Mouse (Mus musculus) brain, embryonic 18.5 days (tissue): Measurements from ENCODE around the gene Dnah10.
A peak's percentile ranks its signal among the peaks of the same experiment; 100 is the strongest.

Source experiments
- DNase-seq: peaks from one replicate; pipeline ENCODE4 v3.0.0-alpha.2; 2012; ENCODE audit warnings: low read depth, low spot score

Dnah10 gene

DNA sequence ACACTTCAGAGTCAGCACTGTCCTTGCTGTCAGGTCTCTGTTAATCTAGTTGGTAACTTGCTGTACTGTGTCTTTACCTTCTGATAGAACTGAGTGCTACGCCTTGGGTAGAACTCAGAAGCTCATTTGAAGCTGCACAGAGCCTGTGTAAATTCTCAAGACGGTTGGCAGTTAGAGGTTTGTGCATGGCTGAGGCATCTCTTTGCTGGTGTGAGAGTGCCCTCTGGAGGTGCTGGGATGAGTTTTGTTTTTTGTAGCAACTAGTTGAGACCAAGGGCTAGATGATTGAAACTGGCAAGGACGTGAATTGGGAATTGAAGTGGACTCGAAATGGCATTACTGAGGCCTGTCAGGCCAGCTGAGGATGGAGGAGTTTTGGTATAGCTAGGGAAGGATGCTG, 144.1 kb downstream of the Dnah10 start:
- peak; percentile 34 for DNase-seq

DNA sequence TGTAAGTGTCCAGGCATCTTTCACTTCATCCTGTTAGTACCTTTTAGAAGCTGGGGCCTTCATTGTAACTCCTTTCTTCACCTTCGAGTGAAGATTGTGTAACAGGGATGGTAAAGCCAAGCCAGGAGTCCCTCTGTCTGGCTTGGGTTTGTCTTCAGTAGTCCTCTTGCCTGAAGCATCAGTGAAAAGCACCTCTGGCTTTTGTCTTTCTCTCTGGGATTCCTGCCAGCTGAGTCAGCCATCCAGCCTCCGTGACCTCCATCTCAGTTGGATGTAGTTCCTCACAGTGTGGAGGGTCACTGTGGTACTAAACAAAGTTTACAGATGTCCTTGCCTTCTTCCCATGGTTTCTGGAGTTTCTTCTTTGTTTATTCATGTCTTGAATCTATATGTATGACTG, 147.1 kb downstream of the Dnah10 start:
- DNase-seq: no peak

DNA sequence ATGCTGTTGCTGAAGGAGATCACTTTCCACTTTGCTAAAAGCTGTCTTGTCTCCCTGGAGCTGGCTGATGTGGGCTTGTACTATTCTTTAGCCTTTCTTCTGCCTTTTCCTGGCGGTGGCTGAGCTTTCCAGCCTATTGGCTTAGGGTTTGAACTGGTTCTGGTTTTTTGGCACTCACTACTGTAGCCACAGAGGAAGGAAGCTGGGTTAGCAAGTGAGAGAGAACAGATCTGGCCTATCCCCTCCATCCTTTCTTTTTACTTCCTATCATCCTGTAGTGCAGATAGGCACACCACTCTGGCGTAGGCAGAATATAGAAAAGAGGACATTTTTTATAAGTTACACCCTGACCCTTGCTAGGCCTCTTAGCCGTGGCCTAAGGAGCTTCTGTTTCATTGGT, 148.2 kb downstream of the Dnah10 start:
- no peak for DNase-seq

DNA sequence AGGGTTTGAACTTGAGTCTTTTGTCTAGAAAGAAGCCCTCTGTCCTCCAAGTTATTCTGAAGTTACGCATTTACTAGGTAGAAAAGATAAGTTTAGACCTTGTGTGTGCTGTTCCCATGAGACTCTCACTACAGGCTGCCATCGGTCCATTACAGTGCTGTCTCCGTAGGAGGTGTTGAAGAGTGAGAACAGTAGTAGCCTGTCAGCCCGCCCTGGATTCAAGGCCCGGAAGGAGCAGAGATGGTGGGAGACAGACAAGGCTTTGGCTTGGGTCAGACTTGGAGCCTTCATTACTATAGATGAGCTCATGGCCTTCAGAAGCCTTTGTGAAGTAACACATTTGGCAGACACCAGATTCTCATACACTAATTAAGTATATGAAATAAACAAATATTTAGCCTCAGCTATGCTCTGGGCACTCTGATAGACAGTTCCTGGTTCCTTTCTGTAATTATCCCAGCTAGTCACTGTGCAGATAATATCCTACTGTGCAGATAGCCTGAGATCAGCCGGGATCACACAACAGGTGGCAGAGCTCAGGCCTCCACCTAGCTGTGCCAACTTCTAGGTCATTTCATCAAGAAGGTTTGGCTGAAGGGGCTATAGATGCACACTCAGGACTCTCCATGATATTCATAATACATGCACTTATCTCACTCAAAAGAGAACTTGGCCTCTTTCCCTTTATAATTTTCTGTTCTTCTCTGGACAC, 149.2 kb downstream of the Dnah10 start:
- no peak for DNase-seq

DNA sequence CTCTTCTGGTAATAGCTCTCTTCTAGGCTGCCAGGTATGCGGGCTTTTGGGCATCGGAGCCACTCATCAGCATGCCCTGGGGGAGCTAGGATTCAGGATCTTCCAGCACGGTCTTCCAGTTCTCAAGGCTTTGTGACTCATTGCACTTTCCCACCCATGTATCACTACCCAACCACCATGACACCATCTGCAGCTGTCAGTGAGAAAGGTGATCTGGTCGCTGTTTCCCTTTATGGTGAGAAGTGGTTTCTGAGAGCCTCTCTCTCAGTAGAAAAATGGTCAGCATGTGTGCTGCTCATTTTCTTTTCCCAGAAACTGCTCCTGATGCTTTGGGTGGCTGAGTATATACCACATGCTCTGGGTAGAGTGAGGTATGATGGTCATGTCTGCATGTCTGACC, 154.4 kb downstream of the Dnah10 start:
- no peak for DNase-seq

DNA sequence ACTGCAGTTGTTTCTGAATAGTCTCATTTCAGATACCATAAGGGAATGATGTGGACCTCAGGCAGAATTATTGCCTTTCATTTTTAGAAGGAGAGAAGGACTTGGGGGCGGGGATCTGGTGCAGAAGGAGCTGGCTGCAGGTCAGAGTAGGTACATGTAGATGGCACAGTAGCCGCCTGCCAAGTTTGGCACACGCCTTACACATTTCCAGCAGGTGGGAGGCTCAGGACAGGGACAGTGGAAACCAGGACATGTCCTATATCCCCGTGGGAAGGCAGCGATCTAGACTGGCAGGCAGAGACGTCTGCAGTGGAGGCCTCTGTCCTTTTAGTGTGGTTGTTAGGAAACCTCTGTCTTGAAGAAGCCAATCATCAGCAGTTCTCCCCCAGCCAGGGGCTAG, 154.9 kb downstream of the Dnah10 start:
- no peak for DNase-seq

DNA sequence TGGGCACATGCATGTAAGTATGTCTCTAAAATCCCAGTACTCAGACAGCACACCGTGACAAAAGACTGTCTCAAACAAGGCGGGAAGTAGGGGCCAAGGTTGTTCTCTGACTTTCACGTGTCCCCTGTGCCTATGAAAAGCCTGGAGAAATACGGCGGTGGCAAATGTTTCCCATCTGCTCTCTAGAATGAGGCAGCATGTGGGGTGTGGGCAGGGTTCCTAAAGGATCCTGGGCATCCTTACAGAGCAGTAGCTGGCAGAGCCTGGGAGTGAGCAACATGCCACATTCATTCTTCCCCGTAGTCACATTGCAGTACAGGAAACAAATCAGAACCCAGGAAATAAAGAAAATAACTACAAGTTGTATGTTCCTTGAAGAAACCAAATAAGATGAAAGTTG, 159.0 kb downstream of the Dnah10 start:
- no peak for DNase-seq
